Mouse (Mus musculus) thymus, postnatal 10 days (tissue): ENCODE results near the gene BC029722.
"Not testable (repeated sequence)": the region's sequence is repeated elsewhere in the genome, so short reads cannot be mapped to it uniquely, and the experiment has no call there.

Experiments used
- DNase-seq, 2 experiments: peaks; one replicate each; pipeline ENCODE4 v3.0.0; 2021; ENCODE audit warnings: low spot score in 2 of 2

The BC029722 gene

DNA sequence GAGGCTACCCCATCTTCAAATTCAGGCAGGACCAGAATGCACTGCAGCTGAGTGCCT lies at the start of gene BC029722:
BC029722 (minus strand) TSS at position 35 of the 57 bp plus-strand sequence.
- no peak for DNase-seq

DNA sequence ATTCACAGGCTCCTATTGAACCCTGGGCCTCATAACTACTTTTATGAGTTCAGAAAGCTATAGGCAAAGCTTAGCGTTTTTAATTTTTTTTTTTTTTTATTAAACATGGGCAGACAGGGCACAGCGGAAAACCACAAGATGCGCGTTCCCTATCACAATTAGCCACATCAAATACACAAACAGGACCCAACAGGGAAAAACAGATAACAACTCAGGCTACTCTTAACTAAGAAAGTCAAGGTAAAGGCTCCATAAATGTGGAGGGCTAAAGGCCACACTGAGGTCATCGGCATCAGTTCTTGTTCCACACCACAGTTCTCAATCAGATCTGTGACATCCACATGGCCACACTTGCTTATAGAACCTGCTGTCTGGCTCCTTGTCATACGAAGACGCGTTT lies 49.1 kb upstream of the BC029722 start:
- DNase-seq, result no peak

DNA sequence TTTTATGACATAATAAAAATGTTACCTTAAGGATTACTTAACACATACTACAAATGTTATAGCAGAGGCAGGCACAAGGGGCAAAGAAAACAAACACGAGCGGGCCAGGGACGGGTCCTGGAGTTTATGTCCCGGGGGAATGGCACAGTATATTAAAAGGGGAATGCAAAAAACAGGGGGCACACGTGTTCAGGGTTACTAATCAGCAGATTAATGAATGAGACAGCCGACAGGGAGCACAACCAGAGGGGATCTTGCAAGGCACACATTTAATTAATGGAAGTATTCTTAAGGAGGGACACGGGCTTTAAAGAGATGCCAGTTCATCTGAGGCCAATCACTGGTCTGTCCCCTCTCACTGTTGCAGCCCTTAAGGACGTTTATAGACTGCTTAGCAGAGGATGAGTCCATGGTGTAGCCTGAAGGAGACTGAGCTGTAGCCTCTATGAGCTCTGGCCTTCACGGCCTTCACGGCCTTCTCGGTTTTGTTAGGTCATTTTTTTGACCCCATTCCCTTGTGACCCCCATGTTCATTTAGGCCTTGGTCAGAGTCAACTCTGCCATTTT lies 44.2 kb upstream of the BC029722 start:
- no peak for DNase-seq

DNA sequence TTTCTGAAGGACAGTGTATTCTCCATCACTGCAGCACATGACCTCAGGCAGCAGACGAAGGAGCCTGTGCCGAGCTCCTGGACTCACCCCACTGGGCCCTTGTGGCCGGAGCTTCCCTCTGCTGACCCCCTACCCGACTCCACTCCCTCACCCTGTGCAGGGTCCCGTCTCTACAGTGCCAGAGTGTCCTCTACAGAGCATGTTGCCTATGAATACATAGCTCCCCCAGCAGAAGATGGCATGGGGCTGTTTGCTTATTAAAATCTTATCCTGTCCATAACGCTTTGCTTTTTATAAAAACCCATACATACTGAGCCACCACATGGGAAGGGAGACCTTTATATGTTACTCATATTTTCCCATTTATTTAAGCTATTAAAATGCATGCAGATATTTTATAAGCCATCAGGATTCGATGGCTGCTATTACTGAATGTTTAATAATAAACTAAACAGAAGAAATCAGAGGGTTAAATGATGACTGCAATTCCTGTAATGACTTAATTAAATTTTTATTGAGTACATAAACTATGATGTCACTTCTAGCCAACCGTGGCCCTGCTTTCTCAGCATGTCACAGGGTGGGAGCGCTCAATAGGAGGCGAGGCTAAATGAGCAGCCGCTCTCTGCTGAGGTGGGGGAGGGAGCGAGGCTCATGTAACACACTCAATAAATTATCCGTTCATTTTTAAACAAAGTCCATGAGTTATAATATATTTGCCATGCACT lies 43.5 kb upstream of the BC029722 start:
- no peak for DNase-seq

DNA sequence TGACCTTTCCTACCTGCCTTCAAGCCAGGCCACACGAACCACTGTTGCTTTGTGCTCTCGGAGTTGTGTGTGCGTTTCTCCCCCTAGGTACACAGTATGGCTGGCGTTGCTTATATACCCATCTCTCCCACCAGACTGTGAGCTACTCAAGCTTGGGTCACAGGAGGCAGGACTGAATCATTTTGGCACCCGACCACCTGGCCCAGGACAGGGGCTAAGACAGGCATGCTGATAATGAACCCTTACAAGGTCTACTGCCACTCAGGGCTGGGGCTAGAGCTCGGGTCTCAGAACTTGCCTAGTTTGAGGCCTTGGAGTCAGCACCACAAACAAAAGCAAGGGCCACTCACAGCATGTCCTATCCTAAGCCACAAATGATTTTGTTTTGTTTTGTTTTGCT lies 42.4 kb upstream of the BC029722 start:
- DNase-seq, result no peak

DNA sequence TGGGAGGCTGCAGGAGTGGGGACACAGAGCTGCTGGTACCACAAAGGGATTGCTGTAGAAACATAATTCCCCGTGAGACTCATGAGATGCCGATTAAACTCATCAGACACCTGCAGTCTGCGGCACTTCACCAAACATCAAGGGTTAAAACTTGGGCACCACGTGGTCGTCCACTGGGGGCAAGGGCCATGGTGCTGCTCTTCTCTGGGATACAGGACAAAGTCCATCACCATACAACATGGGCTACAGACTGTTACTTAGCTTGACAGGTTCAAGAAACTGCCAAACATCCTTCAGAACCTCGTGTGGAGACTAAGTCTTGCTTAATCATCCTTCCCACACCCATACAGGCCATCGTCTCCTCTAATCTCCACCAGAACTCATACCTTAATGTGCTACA lies 40.9 kb upstream of the BC029722 start:
- no peak for DNase-seq

DNA sequence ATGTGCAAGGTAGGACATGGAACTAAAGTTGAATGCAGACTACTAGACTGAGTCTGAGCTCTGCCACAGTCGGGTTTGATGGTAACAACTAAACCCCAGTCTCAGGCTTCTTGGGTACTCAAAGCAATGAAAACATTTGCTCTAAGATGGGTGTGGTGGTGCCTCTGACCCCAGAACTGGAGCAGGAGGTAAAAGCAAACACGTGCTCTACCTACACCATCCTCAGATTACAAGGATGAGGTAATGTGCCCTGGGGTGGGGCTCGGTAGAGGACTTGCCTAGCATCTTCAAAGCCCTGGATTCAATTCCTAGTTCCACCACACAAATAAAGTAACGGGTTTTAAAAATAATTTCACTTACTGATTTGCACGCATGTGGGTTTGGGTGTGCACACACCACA lies 33.3 kb upstream of the BC029722 start:
- no peak for DNase-seq

DNA sequence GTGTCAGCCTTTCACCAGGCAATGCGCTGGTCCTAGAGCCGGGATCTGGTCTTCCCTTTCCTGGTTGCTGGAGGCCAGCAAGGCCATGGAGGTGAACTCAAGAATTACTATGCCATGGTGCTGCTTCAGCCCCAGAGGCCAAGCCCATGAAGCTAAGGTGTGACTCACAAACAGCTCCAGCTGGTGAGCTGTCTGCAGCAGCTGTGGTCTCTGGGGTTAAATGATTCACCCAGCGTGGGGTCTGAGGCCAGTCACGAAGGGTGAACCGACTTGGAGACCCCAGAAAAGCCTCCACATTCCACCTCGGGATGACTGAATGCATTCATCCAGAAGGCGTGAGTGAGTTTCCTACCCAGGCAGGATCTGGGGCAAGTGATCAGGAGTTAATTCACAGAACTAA lies 30.9 kb upstream of the BC029722 start:
- DNase-seq, result no peak

DNA sequence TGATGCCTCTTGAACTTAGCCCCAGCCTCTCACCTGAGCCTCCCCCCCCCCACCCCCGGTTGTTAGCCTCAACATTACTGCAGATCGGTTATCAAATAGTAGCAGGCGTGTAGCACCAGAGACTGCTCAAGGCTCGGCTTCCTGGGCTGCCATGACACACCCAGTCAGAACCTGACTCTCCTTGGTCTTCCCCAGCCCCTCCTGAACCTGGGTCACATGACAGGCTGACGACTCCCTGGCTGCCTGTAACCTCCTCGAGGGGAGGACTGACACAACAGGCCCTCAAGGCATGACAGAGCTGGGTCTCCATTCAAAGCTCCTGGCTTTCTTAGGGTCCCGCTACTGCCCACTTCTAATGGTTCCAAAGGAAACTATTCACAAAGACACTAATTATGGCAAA lies 30.2 kb upstream of the BC029722 start:
- DNase-seq, result no peak

DNA sequence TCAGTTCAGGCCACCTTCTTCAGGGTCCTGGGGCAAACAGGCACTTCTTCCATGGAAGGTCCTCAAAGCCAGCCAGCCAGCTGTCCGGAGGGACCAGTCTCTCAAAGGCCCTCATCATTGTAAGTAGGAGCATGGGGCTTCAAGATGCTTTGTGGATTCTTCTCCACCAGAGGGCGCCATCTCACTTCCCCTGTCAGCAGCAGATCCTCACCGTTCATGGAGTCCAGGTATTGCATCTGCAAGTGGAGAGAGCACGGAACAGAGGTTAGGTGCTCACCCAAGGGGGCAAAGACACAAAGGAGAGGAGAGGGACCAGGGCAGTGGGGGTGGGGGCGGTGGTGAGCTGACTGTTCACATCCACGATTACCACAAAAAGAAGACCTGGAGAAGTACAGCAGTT lies 29.1 kb upstream of the BC029722 start:
- peak; percentile 34 to 81 for DNase-seq

DNA sequence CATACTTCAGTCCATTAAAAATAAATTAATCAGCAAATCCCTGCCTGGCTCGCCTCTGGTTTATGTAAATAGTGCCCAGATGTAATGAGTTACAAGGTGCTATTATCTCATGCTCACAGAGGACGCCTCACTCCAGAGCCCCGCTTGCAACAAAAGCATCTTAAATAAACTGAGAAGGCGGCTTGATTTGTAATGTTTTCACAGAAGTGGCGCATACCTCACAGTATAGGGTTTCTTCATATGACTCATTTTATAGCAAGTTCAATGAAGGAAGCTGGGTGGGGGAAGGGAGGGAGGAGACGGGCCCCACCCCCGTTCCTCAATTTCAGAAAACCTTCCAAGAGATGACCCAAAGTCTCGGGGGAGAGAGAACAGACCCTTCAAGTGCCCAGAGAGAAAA lies 27.7 kb upstream of the BC029722 start:
- no peak for DNase-seq

DNA sequence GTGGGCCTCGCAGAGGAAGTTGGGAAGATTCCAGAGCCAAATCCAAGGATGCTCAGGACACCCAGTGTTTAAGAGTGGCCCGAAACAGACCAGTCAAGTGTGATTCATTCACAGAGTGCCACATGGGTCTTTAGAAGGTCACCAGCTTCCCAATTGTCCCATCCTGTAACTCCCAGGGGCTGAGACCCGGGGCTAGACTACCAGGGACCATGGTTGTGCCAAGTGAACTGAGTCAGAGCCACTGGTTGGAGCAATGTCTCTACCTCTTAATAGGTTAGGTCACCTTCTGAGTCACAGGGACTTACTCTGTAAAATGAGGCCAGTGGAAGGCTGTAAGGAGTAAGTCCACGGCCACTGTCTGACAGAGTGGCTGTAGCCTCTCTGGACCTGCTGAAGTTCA lies 19.7 kb upstream of the BC029722 start:
- no peak for DNase-seq

DNA sequence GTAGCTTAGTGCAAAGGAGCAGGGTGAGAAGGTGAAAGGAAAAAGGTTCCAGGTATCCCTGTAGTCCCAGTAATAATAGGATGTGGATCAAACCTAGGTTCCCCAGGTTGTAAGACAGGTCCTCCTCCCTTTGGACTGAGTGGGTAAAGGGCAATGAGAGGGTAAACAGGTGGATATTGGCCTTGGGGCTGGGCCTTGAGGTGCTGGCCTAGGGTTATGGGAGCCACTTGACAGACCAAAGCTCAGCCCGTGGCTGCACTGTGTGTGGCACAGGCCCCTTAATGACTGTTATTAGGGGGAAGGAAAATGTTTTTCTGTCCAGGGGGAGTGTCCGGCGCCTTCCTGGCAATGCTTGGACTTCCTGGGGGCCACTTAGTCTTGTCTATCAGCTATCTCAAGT lies 18.7 kb upstream of the BC029722 start:
- no peak for DNase-seq

DNA sequence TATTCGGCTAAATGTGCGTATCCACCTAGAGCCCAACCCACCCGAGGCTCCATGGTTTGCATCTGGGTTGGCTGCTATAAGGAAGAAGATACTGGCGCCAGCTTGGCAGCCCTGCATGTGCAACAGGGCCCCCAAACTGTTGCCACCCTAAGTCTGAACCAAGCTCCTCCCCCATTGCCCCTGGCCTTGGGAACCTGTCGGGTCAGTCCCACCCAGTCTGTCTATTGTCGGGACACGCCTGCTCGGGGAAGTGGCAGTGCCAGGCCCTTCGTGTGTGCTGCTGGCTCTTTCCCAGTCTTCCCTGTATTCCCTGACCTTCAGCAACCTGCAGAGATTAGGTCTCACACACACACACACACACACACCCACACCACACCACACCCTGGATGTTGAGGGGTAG lies 15.5 kb upstream of the BC029722 start, which contains the start of gene Fam83c:
Fam83c (minus strand) TSS at position 123 of the 400 bp plus-strand sequence.
- no peak for DNase-seq

DNA sequence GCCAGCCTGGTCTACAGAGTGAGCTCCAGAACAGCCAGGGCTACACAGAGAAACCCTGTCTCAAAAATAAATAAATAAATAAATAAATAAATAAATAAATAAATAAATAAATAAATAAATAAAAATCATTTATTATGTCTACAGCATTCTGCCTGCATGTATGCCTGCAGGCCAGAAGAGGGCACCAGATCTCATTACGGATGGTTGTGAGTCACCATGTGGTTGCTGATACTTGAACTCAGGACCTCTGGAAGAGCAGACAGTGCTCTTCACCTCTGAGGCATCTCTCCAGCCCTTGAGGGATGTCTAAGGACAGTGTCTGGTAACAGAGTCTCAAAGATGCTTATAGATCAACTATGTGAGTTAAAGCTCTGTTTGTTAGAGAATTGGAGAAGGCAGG lies 12.9 kb upstream of the BC029722 start:
- DNase-seq, result not testable (repeated sequence)

DNA sequence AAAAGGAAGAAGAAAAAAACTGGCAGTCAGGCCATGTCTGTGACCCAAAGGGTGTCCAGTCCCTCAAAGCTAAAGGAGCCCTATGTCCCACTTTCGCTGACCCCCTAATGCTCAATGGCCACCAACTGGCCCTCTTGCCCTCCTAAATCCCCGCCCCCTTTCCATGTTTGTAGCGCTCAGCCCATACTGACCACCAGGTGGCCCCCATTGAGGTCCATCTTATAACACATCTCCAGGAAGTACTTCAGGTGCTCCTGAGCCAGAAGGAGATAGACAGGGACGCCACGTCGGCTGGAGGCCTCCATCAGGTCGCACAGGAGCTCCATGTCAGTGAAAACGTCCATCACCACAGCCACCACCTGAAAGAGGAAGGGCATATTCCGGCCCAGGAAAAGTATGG lies 12.1 kb upstream of the BC029722 start:
- no peak for DNase-seq

DNA sequence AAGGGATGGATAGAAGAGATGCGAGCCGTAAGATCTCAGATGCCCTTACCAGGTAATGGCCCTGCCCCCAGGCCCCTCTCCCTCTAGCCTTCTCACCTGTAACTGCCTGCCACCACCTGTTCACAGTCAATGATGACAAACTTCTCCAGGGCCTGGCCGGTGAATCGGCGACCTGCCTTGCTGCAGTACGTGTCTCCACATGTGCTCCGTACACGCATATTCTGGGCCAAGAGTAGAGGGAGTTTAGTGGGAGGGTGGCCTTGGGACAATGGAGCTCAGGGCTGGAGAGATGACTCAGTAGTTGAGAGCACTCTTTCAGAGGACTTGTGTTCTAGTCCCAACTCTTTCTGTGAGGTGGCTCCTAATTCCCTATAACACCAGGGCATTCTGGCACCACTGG lies 11.6 kb upstream of the BC029722 start:
- DNase-seq, result no peak

DNA sequence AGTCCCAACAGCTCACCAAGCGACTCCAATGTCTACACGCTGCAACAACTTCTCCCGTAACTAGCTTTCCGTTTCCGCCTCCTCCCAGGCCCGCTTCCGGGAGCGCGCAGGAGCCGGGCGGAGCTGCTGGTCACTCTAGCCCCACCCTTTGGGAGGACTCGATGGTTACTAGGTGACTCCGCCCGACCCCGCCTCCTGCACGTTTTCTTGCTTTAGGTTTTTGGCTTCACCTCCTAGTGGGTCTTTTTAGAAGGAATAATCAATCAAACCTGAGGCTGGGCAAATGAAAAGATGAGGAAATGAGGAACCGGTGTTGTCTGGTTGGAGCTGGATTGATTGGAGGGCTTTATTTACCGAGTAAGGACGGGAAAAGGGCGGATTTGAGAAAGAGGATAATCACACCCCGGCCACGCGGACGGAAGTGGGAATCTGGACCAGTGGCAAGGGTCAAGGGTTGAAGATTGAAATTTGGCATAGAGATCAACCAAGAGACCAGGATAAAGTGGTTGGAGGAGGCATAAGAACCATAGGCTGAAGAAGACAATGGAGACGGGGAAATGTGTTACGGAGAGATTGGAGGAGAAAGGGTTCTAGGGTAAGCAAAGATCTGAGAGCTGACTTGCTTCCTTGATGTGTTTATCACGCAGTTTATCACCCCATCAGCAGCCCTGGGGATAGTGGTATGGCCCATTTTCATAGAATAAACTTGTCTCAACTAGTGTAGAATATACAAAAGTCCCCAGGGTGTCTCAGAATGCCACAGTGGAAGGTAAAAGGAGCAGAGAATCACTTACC lies 7.6 kb upstream of the BC029722 start, which contains the start of gene Eif6:
Eif6 (minus strand) TSS at position 296 of the 795 bp plus-strand sequence.
- peak; percentile 79 to 83 for DNase-seq

DNA sequence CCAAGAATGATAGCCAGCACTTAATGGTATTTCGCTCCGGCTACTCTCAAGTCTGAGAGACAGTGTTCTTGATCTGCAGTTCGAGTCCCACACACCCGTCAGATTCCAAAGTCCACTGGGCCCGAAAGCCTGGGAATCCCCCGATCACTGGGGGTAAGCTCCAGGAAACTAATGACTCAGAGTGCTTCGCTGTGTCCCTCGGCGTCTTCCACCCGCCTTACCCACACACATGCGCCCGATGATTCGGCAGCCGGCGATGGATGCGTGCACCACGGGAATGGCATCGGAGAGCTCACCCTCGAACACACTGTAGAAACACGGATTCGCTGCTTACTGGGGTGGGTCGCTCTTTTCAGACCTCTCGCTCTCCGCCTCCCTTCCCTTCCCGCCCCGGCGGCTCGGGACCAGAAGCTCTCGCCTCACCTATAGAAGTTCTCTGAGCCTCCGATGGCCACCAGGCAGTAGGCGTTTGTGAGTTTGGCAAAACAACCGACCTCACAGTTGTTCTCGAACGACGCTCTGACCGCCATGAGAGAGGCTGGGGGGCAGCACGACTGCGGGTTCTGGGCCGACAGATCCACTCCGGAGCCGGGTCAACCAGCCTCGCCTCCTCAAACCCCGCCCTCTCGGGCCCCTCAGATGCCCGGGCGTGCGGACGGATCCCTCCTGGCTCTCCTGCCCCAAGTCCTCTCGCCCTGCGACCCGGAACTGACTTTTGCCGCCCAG lies 6.8 kb upstream of the BC029722 start:
- DNase-seq, result no peak

DNA sequence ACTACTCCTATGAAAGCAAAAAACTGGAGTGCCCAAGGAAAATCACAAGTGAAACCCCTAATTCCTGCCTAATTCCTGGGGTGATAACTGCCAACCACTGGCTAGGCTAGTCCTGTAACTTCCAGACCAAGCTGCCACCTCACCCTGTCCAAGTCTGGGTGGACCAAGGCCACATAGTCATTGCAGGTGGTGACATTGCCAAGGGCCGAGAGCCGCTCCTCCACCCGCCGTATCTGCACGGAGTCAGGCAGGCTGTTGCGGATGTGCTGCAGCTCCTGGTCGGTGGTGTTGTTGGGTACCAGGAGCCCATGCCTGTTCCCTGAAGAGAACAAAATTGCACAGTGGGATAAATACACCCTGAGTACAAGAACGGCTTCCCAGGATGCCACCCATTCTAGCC lies 4.5 kb upstream of the BC029722 start:
- no peak for DNase-seq

DNA sequence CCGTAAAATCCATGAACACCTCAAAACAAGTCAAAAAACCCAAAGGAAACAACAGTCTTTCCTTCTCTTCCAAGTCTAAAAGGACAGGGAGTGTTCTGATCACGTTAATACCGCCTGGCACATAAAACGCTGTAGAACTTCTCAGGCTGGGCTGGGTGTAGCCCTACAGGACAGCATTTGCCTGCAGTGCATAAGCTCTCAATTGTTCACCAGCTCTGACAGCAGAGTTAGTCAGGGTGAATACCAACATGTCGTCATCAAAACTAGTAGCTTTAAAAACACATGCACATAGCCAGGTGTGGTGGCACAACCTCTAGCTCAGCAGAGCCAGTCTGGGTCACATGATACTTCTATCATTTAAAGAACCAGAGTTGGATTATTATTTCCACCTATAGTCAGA lies 1.6 kb upstream of the BC029722 start:
- no peak for DNase-seq

DNA sequence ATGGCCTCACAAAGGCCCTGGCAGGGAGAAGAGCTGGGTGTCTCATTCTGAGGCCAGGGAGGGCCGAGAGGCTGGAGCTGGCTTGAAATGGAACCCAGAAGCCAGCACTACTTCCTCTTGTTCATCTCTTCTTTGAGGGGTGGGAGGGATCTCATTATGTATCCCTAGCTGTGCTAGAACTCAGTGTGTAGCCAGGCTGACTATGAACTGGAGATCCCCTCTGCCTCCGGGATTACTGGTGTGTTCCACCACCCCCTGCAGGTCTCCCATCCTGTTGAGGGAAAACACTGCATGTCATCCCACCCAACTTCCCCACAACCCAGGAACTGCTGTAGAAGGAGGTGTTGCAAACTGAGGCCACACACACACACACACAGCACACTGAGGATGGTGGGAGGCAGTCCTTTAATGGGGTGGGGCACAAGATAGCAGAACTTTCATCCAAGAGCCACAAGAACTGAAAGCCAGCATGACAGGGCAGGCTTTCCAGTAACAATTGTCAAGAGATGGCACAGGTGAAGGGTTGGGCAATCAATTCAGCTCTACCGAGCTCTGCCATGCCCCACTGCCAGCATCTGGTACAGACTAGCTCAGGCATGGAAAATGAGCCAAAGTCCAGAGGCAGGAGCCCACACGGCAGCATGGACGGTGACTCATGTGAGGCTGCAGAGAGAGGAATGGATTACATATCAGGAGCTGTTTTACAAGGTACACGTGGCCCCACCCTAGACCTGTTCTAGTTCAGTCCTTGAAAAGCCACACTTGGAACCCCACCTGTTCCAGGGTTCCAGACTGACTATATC lies 424 bp upstream of the BC029722 start:
- no peak for DNase-seq
